Mouse (Mus musculus) heart, embryonic 14.5 days (tissue): ENCODE results near the gene Zfp526. TPM values are rescaled to one million over a fixed set of nuclear protein-coding genes. Genes with fewer than 3 reads are reported as not detected.

Source experiments
- ATAC-seq: fragments of 200-750 bp; cut with Nextera tagmentation; 2 replicates; pipeline ENCODE4 v1.8.0; 2017; ENCODE audit warnings: low read depth, moderate TSS enrichment; ENCODE audit not compliant: insufficient number of reproducible peaks, insufficient read depth, low FRiP score
- H3K27ac ChIP-seq, 2 experiments: fragments of 200-500 bp in 1 of 2; fragments of 300-500 bp in 1 of 2; sonication (generic) in 1 of 2; replicated peaks in 1 of 2; 2 replicates each; pipeline ENCODE4 v1.5.1; 2012 to 2014; ENCODE audit warnings: low read depth in 2 of 2, low read length in 2 of 2, control low read depth in 1 of 2, mild to moderate bottlenecking in 1 of 2, mixed read lengths in 1 of 2; ENCODE audit not compliant: control insufficient read depth in 1 of 2, insufficient read depth in 1 of 2
- H3K27me3 ChIP-seq: fragments of 300-500 bp; sonication (generic); 2 replicates; pipeline ENCODE4 v1.6.1; 2014; ENCODE audit warnings: mild to moderate bottlenecking, low read length, control low read depth; ENCODE audit not compliant: control insufficient read depth, insufficient read depth
- H3K36me3 ChIP-seq: fragments of 300-500 bp; sonication (generic); 2 replicates; pipeline ENCODE4 v1.6.1; 2014; ENCODE audit warnings: mild to moderate bottlenecking, control low read depth, low read length, mixed read lengths; ENCODE audit not compliant: control insufficient read depth, insufficient read depth
- H3K4me1 ChIP-seq, 2 experiments: fragments of 200-500 bp in 1 of 2; fragments of 300-500 bp in 1 of 2; sonication (generic) in 1 of 2; 2 replicates each; pipeline ENCODE4 v1.6.1; 2012 to 2014; ENCODE audit warnings: low read length in 2 of 2, control low read depth in 1 of 2, mixed read lengths in 1 of 2; ENCODE audit not compliant: control insufficient read depth in 2 of 2, insufficient read depth in 2 of 2
- H3K4me2 ChIP-seq: fragments of 300-500 bp; sonication (generic); 2 replicates; pipeline ENCODE4 v1.6.1; 2014; ENCODE audit warnings: mild to moderate bottlenecking, low read length
- H3K4me3 ChIP-seq, 2 experiments: fragments of 200-500 bp in 1 of 2; fragments of 300-500 bp in 1 of 2; sonication (generic) in 1 of 2; 2 replicates each; pipeline ENCODE4 v1.5.1; 2012 to 2014; ENCODE audit warnings: low read length in 2 of 2, mild to moderate bottlenecking in 2 of 2, control low read depth in 1 of 2, low read depth in 1 of 2, moderate library complexity in 1 of 2; ENCODE audit not compliant: control insufficient read depth in 1 of 2, insufficient read depth in 1 of 2
- H3K9ac ChIP-seq: fragments of 300-500 bp; sonication (generic); 2 replicates; pipeline ENCODE4 v1.6.1; 2014; ENCODE audit warnings: mild to moderate bottlenecking, low read length
- H3K9me3 ChIP-seq: fragments of 300-500 bp; sonication (generic); 2 replicates; pipeline ENCODE4 v1.6.1; 2016; ENCODE audit warnings: low read length, control low read depth; ENCODE audit not compliant: control insufficient read depth
- WGBS: fragments of 180-500 bp; shearing (Covaris S2); extraction: QIAGEN DNeasy Blood & Tissue Kit; methylation state at CpG from one replicate; pipeline ENCODE4 v1.1.7; 2014; 5-methylcytosine and 5-hydroxymethylcytosine counted together
- polyA plus RNA-seq: library from polyadenylated mRNA; unstranded; fragments of >200 nt; fragmentation: Nextera tagmentation; extraction: Ambion mirVana; gene quantifications from 2 replicates; pipeline ENCODE4 v1.2.1, GENCODE M21; 2014

Gene Zfp526
- polyA plus RNA-seq, 1 experiment from 2014 or later, result 2.3 TPM

DNA sequence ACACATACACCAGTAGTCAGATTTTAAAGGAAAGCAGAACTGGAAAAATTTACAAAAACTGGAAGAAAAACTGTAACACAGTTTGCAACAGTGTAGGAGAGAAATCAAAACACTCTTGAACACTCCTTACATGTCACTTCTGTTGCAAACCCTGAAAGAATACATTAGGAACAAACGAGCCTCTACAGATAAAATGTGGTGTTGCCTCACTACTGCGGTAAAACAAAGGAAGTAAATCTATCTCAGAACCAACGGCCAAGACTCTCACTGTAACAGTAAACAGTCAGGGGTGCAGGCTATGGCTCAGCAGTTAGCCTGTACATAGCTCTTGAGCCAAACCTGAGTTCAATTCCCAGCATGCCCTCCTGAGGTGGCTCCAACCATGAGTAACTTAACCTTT is 8.1 kb upstream of the Zfp526 start:
- Histone ChIP-seq H3K9me3 (no peaks in the 10 kb centered on the region), H3K36me3 (peaks cover 57% of the 10 kb centered on the region), H3K4me2 (no peak overlapping the region), H3K9ac (no peak overlapping the region), H3K4me3 (no peak overlapping the region), H3K4me1 (no peaks in the 10 kb centered on the region), H3K27ac (no peak overlapping the region), H3K27me3 (no peaks in the 10 kb centered on the region)
- no peak for ATAC-seq
- WGBS, result 62% methylated on average over 3 of the region's 3 CpGs

DNA sequence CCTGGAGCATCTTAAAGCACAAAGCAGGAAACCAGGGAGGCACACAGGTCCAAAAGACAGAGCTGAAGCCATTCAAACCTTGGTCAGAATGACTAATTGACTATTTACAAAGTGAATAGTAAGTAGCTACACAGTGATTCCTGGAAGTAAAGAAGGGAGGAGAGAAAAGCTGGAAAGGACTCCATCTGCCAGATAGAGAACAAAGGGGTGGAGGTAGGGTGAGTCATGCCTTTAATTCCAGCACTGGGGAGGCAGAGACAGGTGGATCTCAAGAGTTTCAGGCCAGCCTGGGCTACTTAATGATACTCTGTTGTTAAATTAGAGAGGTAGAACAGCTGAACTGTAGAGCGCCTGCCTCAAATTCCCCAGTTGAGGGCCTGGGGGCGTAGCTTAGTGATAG is 7.1 kb upstream of the Zfp526 start:
- Histone ChIP-seq H3K4me1 (peaks cover 2 to 5% of the 10 kb centered on the region in 2 experiments; a peak in 3 of 4 replicates), H3K27ac (no peak overlapping the region), H3K9ac (no peak overlapping the region), H3K4me2 (no peak overlapping the region), H3K4me3 (no peak overlapping the region), H3K27me3 (no peaks in the 10 kb centered on the region), H3K9me3 (no peaks in the 10 kb centered on the region), H3K36me3 (peaks cover 50% of the 10 kb centered on the region)
- 83% methylated on average over 2 of the region's 2 CpGs for WGBS
- ATAC-seq, result no peak

DNA sequence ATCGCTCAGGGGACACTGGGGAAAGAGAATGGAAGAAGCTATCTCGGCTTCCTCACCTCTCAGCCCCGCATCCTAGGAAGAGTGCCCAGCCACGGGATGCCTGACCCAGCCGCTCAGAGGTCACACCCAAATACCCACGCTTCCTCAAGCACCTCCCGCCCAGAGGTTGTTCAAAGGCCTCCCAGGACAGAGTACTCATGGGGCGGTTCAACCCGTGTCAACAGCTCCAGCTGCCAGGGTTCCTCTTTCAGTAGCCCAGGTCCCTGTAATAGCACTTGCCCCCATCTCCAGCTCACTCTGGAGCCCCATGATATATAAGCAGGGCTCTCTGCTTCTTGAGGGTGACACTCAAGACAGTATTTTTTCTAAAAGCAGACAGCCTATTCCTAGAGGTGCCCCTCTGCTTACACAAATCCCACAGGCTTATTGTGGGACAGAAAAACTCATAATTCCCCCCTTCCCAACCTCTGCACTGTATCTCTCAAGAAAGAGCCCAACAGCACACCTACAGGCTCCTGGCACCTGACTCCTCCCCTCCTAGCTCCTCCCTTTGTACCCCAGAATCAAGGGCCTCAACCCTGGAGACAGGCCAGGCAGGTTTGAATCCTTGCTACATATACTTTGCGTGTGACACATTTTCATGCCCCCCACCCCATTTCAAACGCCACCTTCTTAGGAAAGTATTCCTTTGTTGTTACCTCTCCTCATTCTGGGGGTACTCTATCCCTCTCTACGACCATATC is 3.4 kb upstream of the Zfp526 start:
- no peak overlapping the region for H3K27ac ChIP-seq
- H3K4me2 ChIP-seq, result peak overlapping the region; percentile 93
- H3K9ac ChIP-seq, result peak overlapping the region; percentile 75; the same call in 1 of the 2 replicates
- 70% methylated on average over 12 of the region's 12 CpGs for WGBS
- H3K9me3 ChIP-seq, result no peaks in the 10 kb centered on the region
- peaks cover 25% of the 10 kb centered on the region for H3K36me3 ChIP-seq
- peak overlapping the region in 1 of 2 experiments; percentile 55; a peak in 1 of 4 replicates for H3K4me3 ChIP-seq
- peaks cover 13 to 25% of the 10 kb centered on the region in 2 experiments for H3K4me1 ChIP-seq
- H3K27me3 ChIP-seq, result no peaks in the 10 kb centered on the region
- ATAC-seq, result no peak

DNA sequence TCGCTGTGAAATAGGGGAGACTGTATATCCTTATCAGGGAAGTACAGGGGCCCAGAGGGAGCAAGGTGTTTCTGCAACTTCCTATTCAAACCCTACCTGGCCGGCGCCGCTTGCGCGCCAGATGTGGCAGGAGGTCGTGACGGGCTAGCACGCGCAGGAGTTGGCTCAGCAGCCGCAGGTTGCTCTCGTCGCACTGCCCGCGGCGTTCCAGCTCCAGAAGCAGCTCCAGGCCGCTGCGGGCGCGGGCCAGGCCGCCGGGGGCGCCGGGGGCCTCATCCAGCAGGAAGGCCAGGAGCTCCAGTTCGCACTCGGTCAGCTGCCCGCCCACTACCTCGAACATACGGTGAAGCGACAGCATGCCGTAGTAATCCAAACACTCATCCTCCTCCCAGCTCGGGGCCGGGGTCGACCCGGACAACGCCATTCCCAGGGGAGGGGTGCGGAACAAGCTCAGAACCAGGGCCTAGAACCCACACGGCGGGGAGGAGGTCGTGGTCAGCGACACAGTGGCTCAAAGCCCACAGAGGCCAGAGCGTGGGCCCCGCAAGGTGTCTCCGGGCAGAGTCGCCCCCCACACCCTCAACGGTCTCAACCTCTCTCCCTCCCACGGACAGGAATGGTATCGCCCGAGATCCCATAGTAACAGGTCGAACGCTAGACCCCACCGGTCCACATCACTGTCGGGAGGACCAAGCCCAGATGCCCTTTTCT is 2.4 kb upstream of the Zfp526 start:
- peaks cover 34% of the 10 kb centered on the region for H3K36me3 ChIP-seq
- H3K4me3 ChIP-seq, result peak overlapping the region; percentile 51 to 55
- no peak for ATAC-seq
- H3K4me2 ChIP-seq, result peak overlapping the region; percentile 93
- H3K27me3 ChIP-seq, result no peaks in the 10 kb centered on the region
- H3K9ac ChIP-seq, result peak overlapping the region; percentile 75
- peaks cover 13 to 26% of the 10 kb centered on the region in 2 experiments for H3K4me1 ChIP-seq
- no peaks in the 10 kb centered on the region for H3K9me3 ChIP-seq
- peak overlapping the region; percentile 64 to 87 for H3K27ac ChIP-seq
- WGBS, result under 1% methylated on average over 53 of the region's 53 CpGs

DNA sequence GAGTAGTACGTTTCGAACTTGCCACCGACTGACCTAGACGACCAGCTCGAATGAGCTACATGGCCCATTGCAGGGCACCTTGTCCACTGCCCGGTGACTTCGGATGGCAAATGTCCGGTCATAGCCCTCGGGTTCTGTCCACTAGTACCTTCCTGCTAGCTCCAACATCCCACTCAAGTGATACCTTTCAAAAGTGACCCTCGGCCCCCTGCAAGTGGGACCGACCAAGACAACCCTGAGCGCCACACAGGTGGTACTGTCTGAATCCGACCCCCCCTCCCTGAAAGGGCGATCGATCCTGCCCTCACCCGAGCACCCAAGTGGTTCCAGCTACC is 1.8 kb upstream of the Zfp526 start:
- peaks cover 13 to 26% of the 10 kb centered on the region in 2 experiments for H3K4me1 ChIP-seq
- peak overlapping the region; percentile 75 for H3K9ac ChIP-seq
- no peaks in the 10 kb centered on the region for H3K27me3 ChIP-seq
- peak overlapping the region; percentile 51 to 55 for H3K4me3 ChIP-seq
- peak overlapping the region in 1 of 2 experiments; percentile 87; a peak in 3 of 4 replicates for H3K27ac ChIP-seq
- under 1% methylated on average over 16 of the region's 16 CpGs for WGBS
- H3K9me3 ChIP-seq, result no peaks in the 10 kb centered on the region
- H3K4me2 ChIP-seq, result peak overlapping the region; percentile 93
- no peak for ATAC-seq
- peaks cover 36% of the 10 kb centered on the region for H3K36me3 ChIP-seq

DNA sequence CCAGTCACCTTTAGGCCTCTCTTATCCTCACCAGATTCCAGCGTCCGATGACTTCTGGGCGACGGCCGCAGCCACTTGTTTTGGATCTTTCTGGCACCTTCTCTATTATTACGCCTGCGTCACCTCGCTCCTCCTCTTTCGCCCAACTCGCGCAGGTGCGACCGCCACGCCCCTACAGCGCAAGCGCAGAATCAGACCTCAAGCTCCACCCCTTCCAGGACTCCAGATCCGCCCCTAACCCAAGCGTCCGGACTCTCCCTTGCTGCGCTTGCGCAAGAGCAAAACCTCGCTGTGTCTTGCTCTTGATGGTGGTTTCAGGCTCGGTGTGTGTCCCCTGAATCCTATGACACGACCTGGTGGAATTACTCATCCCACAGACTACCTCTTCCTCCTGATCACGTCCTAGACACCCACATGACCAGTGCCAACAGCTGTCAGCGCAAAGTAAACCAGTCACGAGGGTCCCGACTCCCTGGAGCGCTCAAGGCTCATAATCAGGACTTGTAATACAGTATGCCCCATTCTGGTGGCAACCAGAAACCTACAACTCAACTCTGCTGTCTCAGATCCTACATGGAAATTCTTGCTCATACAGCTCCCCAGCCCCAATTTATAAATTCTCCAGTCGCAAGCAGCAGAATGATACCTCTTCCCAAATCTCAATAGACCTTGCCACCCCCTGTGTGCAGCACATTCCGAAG is 1.3 kb upstream of the Zfp526 start:
- Histone ChIP-seq H3K4me1 (peaks cover 13 to 26% of the 10 kb centered on the region in 2 experiments), H3K27me3 (no peaks in the 10 kb centered on the region), H3K4me2 (peak overlapping the region; percentile 93), H3K9me3 (no peaks in the 10 kb centered on the region), H3K9ac (peak overlapping the region; percentile 75), H3K36me3 (peaks cover 38% of the 10 kb centered on the region), H3K27ac (peak overlapping the region; percentile 72 to 87), H3K4me3 (peak overlapping the region; percentile 51 to 55)
- ATAC-seq, result peak; percentile 78
- 2% methylated on average over 31 of the region's 31 CpGs for WGBS

DNA sequence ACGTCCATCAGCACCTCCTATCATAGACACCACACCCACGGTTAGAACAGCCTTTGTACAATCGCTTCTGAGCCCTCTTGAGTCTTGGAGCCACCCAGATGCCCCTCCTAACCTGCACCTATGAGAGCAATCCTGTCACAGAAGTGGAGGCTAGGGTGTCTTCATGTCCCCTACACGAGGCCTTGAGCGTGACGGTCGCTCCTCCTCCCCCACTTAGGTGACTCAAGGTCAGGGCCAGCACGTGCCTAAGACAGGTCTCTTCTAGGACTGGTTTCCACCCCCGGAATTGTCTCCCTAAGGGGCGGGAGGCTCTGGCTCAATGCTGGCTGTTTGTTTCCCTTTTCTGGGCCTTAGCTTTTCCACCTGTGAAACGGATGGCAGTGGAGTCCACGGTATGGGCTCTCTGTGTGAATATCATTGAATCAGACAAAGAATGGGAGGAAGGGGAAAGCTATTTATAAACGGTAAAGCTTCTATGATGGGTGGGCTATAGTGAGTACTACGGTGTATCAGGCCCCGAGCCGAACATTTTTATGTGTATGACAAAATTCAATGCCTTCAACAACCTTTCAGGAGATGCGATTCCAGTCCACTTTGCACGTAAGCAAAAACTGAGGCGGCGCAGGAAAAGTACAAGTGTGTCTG is 646 bp upstream of the Zfp526 start, which contains the start of gene Dedd2:
Gene Dedd2, minus strand, starts transcription at position 159 of the 645 bp plus-strand sequence.
- peaks cover 13 to 26% of the 10 kb centered on the region in 2 experiments for H3K4me1 ChIP-seq
- H3K27ac ChIP-seq, result peak within 1 kb of the TSS; percentile 84 to 87
- peak within 1 kb of the TSS; percentile 93 for H3K4me2 ChIP-seq
- ATAC-seq, result no peak
- 4% methylated on average over 20 of the region's 20 CpGs for WGBS
- no peaks in the 10 kb centered on the region for H3K9me3 ChIP-seq
- peaks cover 40% of the 10 kb centered on the region for H3K36me3 ChIP-seq
- H3K4me3 ChIP-seq, result peak within 1 kb of the TSS; percentile 55 to 85
- no peaks in the 10 kb centered on the region for H3K27me3 ChIP-seq
- H3K9ac ChIP-seq, result peak within 1 kb of the TSS; percentile 83
